Mouse (Mus musculus): ENCODE data around the gene Cox7c. TPM values are rescaled to one million over a fixed set of nuclear protein-coding genes. Genes with fewer than 3 reads are reported as not detected.

The Cox7c gene
- polyA plus RNA-seq (2017; shearing (Covaris generic)), result 265 TPM

DNA sequence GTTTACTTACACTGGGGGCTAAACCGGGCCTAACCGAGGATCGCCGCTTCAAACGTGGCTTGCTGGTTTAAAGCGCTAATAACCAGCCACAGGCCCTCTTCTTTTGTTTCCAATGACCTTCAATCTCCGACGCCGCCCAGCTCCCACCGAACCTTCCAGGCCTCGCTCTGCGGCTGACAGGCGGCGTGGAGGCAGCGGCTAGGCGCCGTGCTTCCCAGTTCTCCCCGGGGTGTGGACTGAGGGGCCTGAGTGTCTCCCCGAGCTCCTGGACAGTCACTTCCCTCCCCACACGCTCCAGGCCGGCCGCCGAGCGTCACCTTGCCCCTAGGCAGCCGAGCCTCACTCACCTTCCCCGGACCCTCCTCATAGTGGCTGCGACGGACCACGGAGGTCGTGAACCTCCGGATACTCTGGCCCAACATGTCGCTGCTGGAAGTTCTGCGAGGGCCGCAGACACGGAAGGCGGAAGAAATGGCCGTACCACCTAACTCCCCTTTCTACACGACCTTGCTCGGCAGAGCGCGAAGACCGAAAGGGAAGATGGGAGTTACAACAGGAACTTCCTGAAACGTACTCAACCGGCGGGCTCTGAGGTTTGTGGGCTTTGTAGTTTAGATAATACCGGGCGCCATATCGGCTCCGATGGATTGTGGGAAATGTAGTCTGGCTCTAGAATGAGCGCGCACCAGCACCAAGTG is at the start of gene Cox7c:
Gene Cox7c (minus strand): TSS at position 651 of the 698 bp plus-strand sequence.

Data from CD4-positive, CD25-positive, alpha-beta regulatory T cell, adult 9 weeks (primary cell).